Mouse (Mus musculus) left cerebral cortex, adult 2 months (tissue): Measurements from ENCODE around the gene Wbp2nl. TPM values are rescaled to one million over a fixed set of nuclear protein-coding genes. Genes with fewer than 3 reads are reported as not detected.

ENCODE experiments used
- DNase-seq, 2 experiments: peaks; one replicate each; pipeline ENCODE4 v3.0.0; 2021 to 2022; ENCODE audit warnings: low spot score in 2 of 2, mixed read lengths in 1 of 2; ENCODE audit errors: extremely low spot score in 1 of 2
- H3K27ac ChIP-seq: fragments of 200-600 bp; 2 replicates; pipeline ENCODE4 v1.8.1; 2022
- H3K4me3 ChIP-seq: fragments of 200-600 bp; 2 replicates; pipeline ENCODE4 v1.8.1; 2022
- CTCF ChIP-seq: fragments of 200-600 bp; IDR thresholded peaks from 2 replicates; pipeline ENCODE4 v1.8.1; 2022; ENCODE audit warnings: antibody characterized with exemption, mild to moderate bottlenecking, moderate library complexity
- intact Hi-C: fragments of 180-260 bp; cut with DNase I; formaldehyde crosslinking; loops from one replicate; pipeline ENCODE4 v1.15.1; 2025
- long read RNA-seq, 2 experiments: library from polyadenylated mRNA; stranded (forward); transcript quantifications; one replicate each; pipeline ENCODE4 v2.0.0; 2021; ENCODE audit warnings: borderline mapping rate in 2 of 2
- total RNA-seq, 2 experiments: library from RNA; stranded (reverse); gene quantifications; 2 replicates each; pipeline ENCODE4 v1.2.3; 2021

Wbp2nl gene
- total RNA-seq = not detected
- long read RNA-seq, experiment 1 = 0 reads
- long read RNA-seq, experiment 2, partial matches to known transcripts = 0 of 1 reads
- long read RNA-seq, experiment 2, other reads (novel, unspliced or antisense) = 1 of 1 reads

DNA sequence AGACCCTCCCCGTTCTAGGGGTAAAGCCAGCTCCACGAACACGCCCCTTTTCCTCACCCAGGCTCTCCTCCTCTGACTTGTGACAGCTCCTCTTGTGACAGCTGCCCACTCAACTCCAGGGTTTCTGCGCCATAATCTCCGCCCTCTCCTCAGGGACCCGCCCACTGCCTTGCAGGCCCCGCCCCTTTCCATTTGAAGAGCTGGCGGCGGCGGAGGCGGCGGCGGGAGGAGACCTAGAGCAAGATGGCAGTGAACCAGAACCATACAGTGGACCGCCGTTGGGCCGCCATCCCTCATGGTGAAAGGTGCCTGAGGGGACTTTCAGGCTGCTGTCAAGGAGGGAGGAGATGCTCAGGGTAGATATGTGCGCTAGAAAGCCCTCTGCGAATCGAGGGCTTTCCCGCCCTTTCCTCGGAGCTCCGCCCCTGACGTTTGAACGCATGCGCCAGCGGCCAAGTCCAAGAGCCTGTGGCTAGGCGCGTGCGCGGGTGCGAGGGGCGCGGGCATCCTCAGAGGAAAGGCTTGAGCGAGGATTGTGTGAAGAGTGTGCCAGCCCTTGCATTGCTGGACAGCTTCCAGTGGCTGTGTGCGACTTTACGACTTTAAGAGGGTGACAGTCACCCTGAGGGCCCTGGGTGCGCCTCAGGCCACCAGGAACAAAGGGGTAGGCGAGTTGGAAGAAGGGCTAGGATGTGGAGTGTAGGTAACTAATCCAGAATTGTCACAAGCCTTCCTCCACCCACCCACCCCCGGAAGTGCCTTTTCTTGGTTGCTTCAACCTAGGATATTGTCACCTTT, at the start of gene Wbp2nl:
Gene Wbp2nl, plus strand, starts transcription at position 191 of the 798 bp plus-strand sequence.
- no peak for TF ChIP-seq CTCF
- DNase-seq = no peak
- no peak within 1 kb of the TSS for H3K4me3 ChIP-seq
- H3K27ac ChIP-seq = no peak within 1 kb of the TSS
- intact Hi-C loops = loop anchor here (10.0 kb wide), 2 partner anchors 116 to 506 kb away; no protein-coding TSS in a partner anchor

DNA sequence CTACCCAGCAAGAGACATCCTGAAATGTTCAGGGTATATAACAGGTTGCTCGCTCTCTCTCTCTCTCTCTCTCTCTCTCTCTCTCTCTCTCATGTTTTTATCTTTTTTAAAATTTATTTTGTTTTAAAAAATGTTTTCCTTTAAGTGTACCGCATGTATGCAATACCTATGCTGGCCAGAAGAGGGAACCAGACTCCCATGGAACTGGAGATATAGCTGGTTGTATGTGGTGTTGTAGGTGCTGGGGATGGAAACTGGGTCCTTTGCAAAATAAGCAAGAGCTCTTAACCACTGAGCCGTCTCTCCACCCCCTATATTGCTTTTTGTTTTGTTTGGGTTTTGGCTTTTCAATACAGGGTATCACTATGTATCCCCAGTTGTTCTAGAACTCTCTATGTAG, 47.2 kb upstream of the Wbp2nl start:
- peak; percentile 33 for TF ChIP-seq CTCF
- intact Hi-C loops = no loop called here
- no peak for DNase-seq
- H3K27ac ChIP-seq = no peak overlapping the region
- H3K4me3 ChIP-seq = no peak overlapping the region

DNA sequence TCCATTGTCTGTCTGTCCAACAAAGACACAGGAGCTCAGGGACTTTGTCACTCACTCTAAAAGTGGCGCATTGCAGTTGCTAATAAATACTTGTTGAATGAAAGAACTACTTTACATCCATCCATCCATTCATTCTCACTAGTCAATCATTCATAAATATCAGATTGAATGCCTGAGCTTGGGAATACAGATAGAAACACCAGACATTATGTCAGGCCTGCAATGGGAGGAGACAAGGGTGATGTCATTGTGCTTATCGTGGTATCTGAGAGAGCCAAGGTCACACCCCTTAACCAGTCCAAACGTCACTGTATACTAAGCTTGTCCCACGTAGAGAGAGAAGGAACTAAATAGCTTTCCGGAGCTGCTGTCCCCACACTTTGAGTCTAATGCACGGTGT, 46.7 kb upstream of the Wbp2nl start, which contains the start of gene 1500009C09Rik:
Gene 1500009C09Rik, plus strand, starts transcription at position 301 of the 400 bp plus-strand sequence.
- DNase-seq = no peak
- no peak within 1 kb of the TSS for H3K4me3 ChIP-seq
- no peak for TF ChIP-seq CTCF
- no peak within 1 kb of the TSS for H3K27ac ChIP-seq
- intact Hi-C loops = no loop called here

DNA sequence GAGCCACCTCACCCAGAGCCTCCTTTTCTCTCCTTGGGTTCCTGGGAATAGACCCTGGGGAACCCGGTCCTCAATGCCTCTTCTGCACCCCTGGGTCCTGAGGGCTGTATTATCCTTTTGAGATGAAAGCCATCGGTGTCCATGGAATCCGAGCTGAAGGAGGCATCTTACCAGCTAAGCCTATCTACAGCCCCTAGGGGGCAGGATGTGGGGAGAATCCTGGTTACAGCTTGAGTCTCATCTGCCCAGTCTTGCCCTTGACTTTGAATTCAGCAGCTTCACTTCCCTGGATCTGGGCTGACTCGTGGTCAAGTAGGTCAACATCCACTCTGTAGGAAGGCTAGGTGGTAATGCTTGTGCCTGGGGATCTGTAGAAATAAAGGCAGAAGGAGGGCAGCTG, 43.5 kb upstream of the Wbp2nl start:
- intact Hi-C loops = no loop called here

GRCm38 (mm10) chr15:82255944-82256383, 42.8 kb upstream of the Wbp2nl start:
- Histone ChIP-seq H3K27ac (peak overlapping the region; percentile 98), H3K4me3 (peak overlapping the region; percentile 56)
- peak; percentile 72 to 83 for DNase-seq
- peak; percentile 50 for TF ChIP-seq CTCF
- intact Hi-C loops = no loop called here

More for the DNA sequence above, 43.5 kb upstream of the Wbp2nl start:
- TF ChIP-seq CTCF = peak; percentile 63
- Histone ChIP-seq H3K4me3 (peak overlapping the region; percentile 56), H3K27ac (peak overlapping the region; percentile 98)
- DNase-seq = no peak

DNA sequence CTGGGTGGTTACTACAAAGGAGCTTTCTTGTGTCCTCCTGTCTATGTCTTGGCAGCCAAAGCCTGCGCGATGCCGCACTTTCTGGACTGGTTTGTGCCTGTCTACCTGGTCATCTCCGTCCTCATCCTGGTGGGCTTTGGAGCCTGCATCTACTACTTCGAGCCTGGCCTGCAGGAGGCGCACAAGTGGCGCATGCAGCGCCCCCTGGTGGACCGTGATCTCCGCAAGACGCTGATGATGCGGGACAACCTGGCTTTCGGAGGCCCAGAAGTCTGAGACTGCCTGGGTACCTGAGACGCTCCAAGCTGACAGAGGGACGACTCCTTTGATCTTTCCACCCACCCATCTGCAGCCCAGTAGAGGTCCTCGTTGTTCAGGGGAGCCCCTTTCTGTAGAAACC, 39.2 kb upstream of the Wbp2nl start:
- peak; percentile 97 for TF ChIP-seq CTCF
- no peak overlapping the region for H3K4me3 ChIP-seq
- intact Hi-C loops = no loop called here
- DNase-seq = peak; percentile 61 to 74
- no peak overlapping the region for H3K27ac ChIP-seq

DNA sequence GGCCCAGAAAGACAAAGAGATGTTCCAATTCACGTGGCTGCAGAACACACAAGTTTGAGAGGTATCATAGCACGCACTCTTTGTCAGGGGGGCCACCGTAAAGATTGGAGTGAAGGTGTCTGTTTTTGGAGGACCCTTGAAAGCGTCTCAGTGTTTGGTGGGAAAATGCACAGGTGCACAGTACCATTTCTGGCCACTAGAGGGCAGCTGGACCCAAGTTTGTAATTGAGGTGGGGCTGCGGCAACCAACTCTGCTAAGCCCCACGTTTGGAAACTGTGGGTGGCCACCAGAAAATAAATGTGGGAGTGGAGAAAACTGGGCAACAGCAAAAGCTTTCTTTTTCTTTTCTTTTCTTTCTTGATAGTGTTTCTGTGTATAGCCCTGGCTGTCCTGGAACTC, 32.4 kb upstream of the Wbp2nl start:
- TF ChIP-seq CTCF = peak; percentile 95
- intact Hi-C loops = loop anchor here (2.0 kb wide), 2 partner anchors 86 to 150 kb away; no protein-coding TSS in a partner anchor
- Histone ChIP-seq H3K27ac (no peak overlapping the region), H3K4me3 (no peak overlapping the region)
- peak; percentile 60 to 84 for DNase-seq

GRCm38 (mm10) chr15:82268185-82268584, 30.6 kb upstream of the Wbp2nl start:
- intact Hi-C loops = no loop called here
- H3K27ac ChIP-seq = no peak overlapping the region
- TF ChIP-seq CTCF = no peak

DNA sequence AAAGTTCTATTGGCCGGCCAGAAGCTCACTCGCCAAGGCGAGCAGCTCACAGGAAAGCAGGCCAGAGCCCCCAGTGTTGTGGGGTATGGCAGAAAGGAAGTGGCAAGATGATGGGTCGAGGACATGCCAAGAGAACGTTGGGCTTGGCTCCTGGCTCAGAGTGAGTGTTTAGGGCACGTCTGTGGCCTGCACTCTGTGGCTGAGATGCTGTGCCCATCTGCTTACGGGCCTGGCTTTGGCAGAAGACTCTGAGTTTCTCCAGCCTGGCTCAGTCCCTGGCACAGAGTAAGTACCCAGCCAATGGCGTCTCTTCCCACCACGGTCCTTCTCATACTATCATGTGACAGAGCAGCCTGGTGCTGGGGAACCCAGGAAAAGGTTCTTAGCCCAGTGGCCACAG, 30.0 kb upstream of the Wbp2nl start:
- no peak overlapping the region for H3K27ac ChIP-seq
- no peak overlapping the region for H3K4me3 ChIP-seq
- intact Hi-C loops = no loop called here
- DNase-seq = no peak
- TF ChIP-seq CTCF = no peak

More at GRCm38 (mm10) chr15:82268185-82268584, 30.6 kb upstream of the Wbp2nl start:
- DNase-seq = peak in 1 of 2 experiments; percentile 56
- H3K4me3 ChIP-seq = no peak overlapping the region

DNA sequence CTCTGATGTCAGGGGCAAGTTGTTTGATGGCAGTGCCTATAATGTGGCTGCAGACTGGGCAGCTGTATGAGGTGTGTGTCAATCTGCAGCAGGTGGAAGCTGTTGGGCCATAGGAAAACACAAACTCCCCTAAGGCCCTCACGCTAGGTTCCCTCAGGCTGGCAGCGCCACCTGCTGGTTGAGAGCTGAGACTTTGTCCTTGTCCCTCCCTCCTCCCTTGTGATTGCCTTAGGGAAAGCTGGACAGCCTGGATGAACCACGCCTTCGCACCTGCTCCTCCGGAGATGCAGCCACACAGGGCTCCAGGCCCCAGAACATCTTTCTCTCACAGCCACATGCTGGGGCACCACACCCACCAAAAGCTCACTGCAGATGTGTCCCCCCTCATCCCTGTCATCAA, 27.6 kb upstream of the Wbp2nl start:
- peak; percentile 64 to 84 for DNase-seq
- Histone ChIP-seq H3K4me3 (no peak overlapping the region), H3K27ac (no peak overlapping the region)
- intact Hi-C loops = no loop called here
- peak; percentile 83 for TF ChIP-seq CTCF

DNA sequence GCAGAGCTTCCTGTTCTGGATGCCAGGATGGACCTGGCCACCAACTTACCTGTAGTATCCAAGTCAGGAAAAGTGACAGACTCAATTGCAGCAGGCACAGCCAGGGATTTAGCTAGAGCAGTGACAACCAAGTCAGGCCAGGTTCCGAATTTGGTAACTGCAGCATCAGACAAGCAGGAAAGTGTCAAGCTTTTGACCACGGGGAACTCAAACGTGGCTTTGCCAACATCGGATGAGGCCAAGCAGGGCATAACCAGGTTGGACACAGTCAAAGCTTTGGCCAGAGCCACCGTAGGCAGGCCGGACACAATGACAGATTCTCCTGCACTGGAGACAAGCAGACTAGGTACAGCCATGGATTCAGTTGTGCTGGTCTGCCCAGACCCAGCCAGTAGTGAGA, 26.5 kb upstream of the Wbp2nl start:
- no peak overlapping the region for H3K4me3 ChIP-seq
- DNase-seq = no peak
- H3K27ac ChIP-seq = no peak overlapping the region
- TF ChIP-seq CTCF = no peak
- intact Hi-C loops = no loop called here

DNA sequence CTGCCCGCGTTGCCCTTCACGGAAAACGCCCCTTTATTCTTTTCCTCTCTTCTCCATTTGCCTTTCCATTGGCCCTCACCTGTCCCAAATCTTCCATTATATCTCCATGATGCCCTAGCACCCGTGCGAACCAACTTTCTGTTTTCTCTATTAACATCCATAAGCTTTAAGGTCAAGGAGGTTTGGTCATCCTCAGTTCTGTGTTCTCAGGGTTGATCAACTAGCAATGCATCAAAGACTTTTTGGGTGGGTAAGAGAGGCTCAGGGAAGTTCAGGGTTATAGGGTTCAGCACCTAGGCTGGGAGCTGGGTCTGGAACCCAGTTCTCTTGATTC, 24.2 kb upstream of the Wbp2nl start, which contains the start of gene Sept3:
Gene Sept3, plus strand, starts transcription at position 301 of the 334 bp plus-strand sequence.
- TF ChIP-seq CTCF = no peak
- Histone ChIP-seq H3K27ac (peak within 1 kb of the TSS; percentile 94), H3K4me3 (peak within 1 kb of the TSS; percentile 78)
- intact Hi-C loops = loop anchor here (2.0 kb wide), 1 partner anchor 72 kb away; no protein-coding TSS in a partner anchor
- no peak for DNase-seq
